Mouse (Mus musculus) subcutaneous adipose tissue, adult 2 months (tissue): ENCODE results near the gene Pagr1b. TPM values are rescaled to one million over a fixed set of nuclear protein-coding genes. Genes with fewer than 3 reads are reported as not detected.

ENCODE experiments used
- polyA plus RNA-seq: library from polyadenylated mRNA; depleted of rRNA; stranded (reverse); fragments of >200 nt; gene quantifications from 2 replicates; pipeline ENCODE4 v1.2.3, GENCODE M21; 2012; ENCODE audit warnings: low replicate concordance; rRNA removed

Gene Pagr1b
- 5.3 and 7.1 TPM in 2 replicates for polyA plus RNA-seq

DNA sequence TGATC, at the start of gene Pagr1b:
Pagr1b (minus strand) TSS at position 4 of the 5 bp plus-strand sequence.

DNA sequence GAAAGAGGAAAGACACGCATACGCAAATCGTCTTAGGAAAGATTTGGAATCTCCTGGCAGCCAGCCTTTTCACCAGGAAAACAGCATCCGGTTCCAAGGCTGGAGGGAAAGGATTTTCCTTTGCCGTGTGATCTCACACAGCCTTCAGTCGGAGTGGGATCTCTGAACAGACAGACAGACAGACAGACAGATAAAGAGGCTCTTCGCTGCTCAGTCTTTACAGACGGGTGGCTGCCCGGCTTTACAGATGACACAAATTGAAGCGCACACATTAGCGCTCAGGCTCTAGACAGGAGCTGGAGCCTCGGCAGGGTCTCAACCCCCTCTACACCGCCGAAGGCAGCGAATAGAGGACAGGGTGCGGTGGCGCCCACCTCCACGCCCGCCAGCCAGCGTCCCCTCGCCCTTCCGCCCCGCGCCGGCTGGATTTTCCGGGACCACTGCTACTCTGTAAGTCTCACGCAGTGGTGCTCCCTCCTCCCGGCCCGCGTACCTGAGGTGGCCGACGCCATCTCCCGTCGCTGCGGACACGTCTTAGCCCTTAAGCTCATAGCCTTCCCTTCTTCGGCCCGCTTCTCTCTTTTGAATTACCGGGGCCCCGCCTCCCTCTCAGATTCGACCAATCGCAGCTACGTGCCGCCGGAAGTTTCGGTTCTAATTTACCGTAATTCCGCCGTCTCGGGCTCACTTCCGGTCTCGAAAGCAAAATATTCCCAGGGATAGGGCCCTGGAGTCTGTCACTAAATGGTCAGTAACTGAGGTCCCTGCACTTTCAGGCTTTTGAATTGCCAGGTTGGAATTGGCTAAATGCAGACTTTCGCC, 25.8 kb upstream of the Pagr1b start, which contains the start of gene Kif22:
Kif22 (minus strand) TSS at position 621 of the 822 bp plus-strand sequence.

DNA sequence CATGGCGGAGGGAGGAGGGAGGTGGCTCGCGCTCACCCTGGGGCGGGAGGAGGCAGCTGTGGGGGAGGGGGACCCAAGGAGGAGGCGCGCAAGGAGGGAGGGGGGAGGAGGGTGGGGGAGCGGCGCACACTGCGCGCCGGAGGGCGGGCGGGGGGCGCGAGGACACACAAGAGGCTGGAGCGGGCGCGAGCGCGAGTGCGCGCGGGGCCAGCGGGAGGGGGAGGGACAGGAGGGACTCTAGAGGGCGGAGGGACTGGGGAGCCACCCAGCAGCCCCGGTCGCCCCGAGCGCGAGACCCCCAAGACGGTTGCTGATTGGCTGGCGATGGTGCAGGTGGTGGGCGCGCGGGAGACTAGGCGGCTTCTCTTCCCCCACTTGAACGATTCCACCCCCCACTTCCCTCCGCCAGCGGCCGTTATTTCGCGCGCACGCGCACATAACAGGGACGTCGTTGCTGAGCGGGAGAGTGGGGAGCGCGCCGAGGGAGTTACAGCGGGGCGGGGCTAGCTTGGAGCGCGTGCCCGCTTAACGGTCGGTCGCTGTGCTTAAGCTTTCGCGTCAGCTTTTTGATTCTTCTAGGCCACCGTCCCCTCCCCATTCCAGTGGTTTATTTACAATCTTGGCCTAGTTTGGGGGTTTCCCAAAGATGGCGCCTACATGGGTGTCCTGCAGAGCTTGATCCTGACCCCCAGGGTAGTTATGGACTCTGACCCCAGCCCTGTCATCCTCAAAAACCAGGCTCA, 10.9 kb upstream of the Pagr1b start, which contains the start of gene Maz:
Maz (minus strand) TSS at position 54 of the 743 bp plus-strand sequence.

DNA sequence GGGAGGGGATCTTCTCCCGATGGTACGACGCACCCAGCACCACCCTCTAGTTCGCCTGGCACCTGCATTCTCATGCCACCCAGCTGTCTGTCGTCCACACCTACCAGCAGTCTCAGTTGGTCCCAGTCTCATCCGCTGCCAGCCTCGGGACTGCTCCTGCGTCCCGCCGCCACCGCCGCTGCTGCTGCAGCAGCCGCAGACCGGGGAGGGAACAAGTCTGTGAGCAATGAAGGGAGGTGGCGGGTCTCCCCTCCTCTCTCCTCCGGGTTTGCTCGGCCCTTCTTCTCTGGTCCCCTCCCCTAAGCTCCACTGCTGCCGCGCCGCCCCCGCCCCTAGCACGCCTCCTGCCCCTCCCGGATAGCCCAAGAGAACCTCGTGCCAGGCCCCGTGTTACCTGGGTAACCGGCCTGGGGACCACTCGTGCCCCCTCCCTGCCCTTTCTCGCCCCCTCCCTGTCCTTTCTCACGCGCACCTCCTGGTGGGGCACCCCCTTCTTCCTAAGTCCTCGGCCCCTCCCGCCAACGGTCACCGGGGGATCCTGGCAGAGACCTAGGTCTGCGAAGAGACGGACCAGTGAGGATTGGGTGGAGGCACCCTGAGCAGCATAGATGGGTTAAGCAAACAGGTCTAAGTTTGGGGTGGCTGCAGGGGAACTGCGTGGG, 4.7 kb upstream of the Pagr1b start, which contains the start of the genes Gm42742 and Prrt2:
Gm42742 (minus strand) TSS at position 197 of the 662 bp plus-strand sequence.
Prrt2 (minus strand) TSS at position 311 of the 662 bp plus-strand sequence.

DNA sequence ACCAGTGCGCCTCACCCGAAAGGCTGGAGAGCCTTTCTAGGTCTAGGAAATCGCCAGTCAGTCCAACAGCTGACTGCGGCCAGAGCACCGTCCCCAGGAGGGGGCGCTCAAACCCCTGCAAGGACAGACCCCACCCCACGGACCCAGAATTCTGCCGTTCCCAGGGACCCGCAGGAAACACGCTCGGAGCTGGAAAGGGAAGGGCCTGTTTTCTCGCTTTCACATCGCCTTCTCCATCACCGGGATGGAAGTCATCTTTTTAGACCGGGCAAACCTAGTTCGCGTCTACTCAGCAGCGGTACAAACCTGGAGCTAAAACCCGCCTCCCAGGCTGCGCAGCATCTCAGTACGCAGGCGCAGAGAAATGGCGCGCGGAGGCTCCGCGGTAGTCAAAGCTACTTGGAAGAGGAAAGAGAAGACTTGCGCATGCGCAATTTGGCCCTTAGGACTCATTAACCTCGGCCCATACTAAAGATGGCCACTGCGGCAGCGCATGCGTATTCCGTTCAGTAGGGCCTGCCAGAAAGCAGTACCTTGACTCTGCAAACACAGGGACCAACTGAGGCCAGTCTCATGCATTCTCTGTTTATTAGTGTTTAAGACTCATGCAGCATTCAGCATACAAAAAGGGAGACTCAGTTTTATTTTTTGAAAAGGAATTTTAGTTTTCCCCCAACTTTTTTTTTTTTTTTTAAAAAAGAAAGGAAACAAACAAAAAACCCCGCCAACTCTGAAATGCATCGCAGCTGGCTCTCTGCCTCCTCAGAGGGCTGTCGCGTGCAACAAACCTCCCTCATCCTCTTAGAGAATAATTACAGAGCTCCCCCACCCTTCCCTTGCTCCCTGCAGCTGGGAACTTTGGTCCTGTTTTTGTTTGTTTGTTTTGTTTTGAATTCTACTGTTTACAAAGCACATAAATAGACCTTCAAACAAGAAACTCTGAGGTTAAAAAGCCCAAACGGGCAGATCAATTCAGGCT, 976 bp upstream of the Pagr1b start, which contains the start of gene Pagr1a:
Pagr1a (minus strand) TSS at position 382 of the 979 bp plus-strand sequence.

DNA sequence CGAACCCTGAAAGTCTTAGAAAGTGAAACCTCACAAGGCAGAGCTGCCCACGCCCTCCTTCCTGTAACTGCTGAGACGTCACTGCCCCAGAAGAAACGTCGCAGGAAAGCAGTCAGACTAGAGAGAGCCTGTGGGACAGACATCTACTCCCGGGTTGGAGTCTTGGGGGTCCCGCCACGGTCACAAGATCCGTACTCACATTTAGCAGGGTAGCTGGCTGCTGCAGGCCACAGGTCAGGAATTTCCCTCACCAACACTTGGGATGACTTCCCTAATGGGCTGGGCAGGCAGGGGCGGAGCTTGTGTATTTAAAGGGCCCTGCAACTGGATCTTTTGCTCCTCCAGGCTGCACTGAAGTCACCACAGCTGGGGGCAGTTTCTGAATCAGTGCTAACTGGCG, 2.0 kb downstream of the Pagr1b start, which contains the start of gene Mvp:
Mvp (minus strand) TSS at position 302 of the 400 bp plus-strand sequence.

DNA sequence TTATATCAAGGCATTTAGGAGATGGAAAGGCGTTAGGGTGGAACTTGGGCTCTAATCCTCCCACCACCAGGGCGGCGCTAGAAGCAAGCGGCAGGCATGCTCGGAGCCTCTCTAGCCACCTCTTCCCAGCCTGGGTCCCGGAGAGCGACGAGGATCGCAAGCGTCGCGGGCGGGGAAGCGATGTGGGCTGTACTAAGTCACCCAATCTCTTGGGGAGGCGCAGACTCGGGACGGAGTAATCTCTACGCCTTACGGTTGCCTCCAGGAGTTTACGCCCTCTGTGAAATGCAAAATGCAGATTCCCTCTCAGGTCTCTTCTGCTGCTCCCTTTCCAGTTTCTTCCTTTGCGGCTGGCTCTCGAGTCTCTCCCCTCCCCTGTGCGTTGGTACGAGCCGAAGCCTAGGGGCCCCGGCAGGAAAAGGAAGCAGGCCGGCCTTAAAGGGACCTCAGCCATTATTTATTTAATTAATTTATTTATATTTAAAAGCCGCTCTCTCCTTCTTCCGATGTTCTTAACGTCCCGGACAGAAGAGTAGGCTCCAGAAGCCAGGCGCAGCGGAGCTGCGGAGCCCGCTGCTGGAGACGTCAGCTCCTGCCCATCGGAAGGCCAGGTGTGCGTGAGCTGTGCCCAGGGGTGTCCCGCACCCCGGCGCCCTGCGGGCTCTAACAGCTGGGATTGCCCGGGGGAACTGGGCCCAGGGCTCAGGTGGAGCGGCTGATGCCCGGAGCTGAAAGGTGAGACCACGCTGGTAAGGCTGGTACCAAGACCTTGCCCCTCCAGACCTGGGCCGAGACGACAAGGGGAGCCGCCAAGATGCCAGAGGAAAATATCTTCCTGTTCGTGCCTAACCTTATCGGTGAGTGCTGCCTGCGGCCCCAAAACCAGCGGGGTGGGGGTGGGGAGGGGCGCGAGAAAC, 40.1 kb downstream of the Pagr1b start, which contains the start of gene Cdiptos:
Cdiptos (minus strand) TSS at position 149 of the 917 bp plus-strand sequence.

DNA sequence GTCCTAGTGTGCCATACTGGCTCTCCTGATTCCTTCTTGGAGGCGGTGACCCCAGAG, 40.6 kb downstream of the Pagr1b start, which contains the start of gene Cdipt:
Cdipt (plus strand) TSS at position 22 of the 57 bp plus-strand sequence.

Other genes with a start within 250 kb of the Pagr1b start
- 325 and 329 TPM in 2 replicates for gene Ypel3, start 239.5 kb downstream of the Pagr1b start, polyA plus RNA-seq
- gene Tbx6, start 235.0 kb downstream of the Pagr1b start, polyA plus RNA-seq, result 3.3 and 4.2 TPM in 2 replicates
- gene Ppp4c, start 224.0 kb downstream of the Pagr1b start, polyA plus RNA-seq, result 140 and 221 TPM in 2 replicates
- gene Fam57b, start 218.8 kb downstream of the Pagr1b start, polyA plus RNA-seq, result 18.0 and 75.6 TPM in 2 replicates
- gene 4930451I11Rik, start 184.8 kb downstream of the Pagr1b start, polyA plus RNA-seq, result not detected in 2 replicates
- gene Doc2a, start 169.1 kb downstream of the Pagr1b start, polyA plus RNA-seq, result not detected in 2 replicates
- 3.5 and 11.6 TPM in 2 replicates for gene Hirip3, start 154.5 kb downstream of the Pagr1b start, polyA plus RNA-seq
- gene Ino80e, start 154.1 kb downstream of the Pagr1b start, polyA plus RNA-seq, result 47.8 and 60.5 TPM in 2 replicates
- gene Taok2, start 131.8 kb downstream of the Pagr1b start, polyA plus RNA-seq, result 94.6 and 122 TPM in 2 replicates
- gene Tmem219, start 93.6 kb downstream of the Pagr1b start, polyA plus RNA-seq, result 89.0 and 89.8 TPM in 2 replicates
- gene Kctd13, start 87.6 kb downstream of the Pagr1b start, polyA plus RNA-seq, result 19.6 and 22.4 TPM in 2 replicates
- 0.23 and 0.63 TPM in 2 replicates for gene Asphd1, start 66.9 kb downstream of the Pagr1b start, polyA plus RNA-seq
- 2.4 and 4.4 TPM in 2 replicates for gene Sez6l2, start 65.9 kb downstream of the Pagr1b start, polyA plus RNA-seq
- 205 and 302 TPM in 2 replicates for gene Cdipt, start 40.6 kb downstream of the Pagr1b start, polyA plus RNA-seq
- gene Cdiptos, start 40.4 kb downstream of the Pagr1b start, polyA plus RNA-seq, result 2.7 and 3.1 TPM in 2 replicates
- gene Mvp, start 1.9 kb downstream of the Pagr1b start, polyA plus RNA-seq, result 93.7 and 103 TPM in 2 replicates
- gene Pagr1a, start 868 bp upstream of the Pagr1b start, polyA plus RNA-seq, result 2.6 and 5.8 TPM in 2 replicates
- gene Gm42742, start 4.6 kb upstream of the Pagr1b start, polyA plus RNA-seq, result 25.7 and 62.7 TPM in 2 replicates
- gene Prrt2, start 4.7 kb upstream of the Pagr1b start, polyA plus RNA-seq, result 17.9 and 35.3 TPM in 2 replicates
- gene Maz, start 10.6 kb upstream of the Pagr1b start, polyA plus RNA-seq, result 90.8 and 204 TPM in 2 replicates
- 2.1 and 9.3 TPM in 2 replicates for gene Kif22, start 26.0 kb upstream of the Pagr1b start, polyA plus RNA-seq
- gene Zg16, start 70.8 kb upstream of the Pagr1b start, polyA plus RNA-seq, result 0.37 and 0.99 TPM in 2 replicates
- 9.6 and 14.6 TPM in 2 replicates for gene AI467606, start 74.9 kb upstream of the Pagr1b start, polyA plus RNA-seq
- 1.3 and 3.4 TPM in 2 replicates for gene Qprt, start 105.7 kb upstream of the Pagr1b start, polyA plus RNA-seq
- 2.4 and 3.1 TPM in 2 replicates for gene Spn, start 121.3 kb upstream of the Pagr1b start, polyA plus RNA-seq
- 26.3 and 45.0 TPM in 2 replicates for gene Cd2bp2, start 179.6 kb upstream of the Pagr1b start, polyA plus RNA-seq
- 29.5 and 47.5 TPM in 2 replicates for gene Tbc1d10b, start 192.0 kb upstream of the Pagr1b start, polyA plus RNA-seq
- gene Mylpf, start 192.4 kb upstream of the Pagr1b start, polyA plus RNA-seq, result 1.3 and 1.5 TPM in 2 replicates
- gene Zfp553, start 216.6 kb upstream of the Pagr1b start, polyA plus RNA-seq, result 5.3 and 22.2 TPM in 2 replicates
- gene Sept1, start 216.6 kb upstream of the Pagr1b start, polyA plus RNA-seq, result 18.4 and 23.6 TPM in 2 replicates
- 43.2 and 112 TPM in 2 replicates for gene Zfp771, start 227.8 kb upstream of the Pagr1b start, polyA plus RNA-seq
- 47.0 and 71.1 TPM in 2 replicates for gene Dctpp1, start 244.2 kb upstream of the Pagr1b start, polyA plus RNA-seq